Mouse (Mus musculus) intestine, embryonic 14.5 days (tissue): ENCODE results near the gene Pacs2. TPM values are rescaled to one million over a fixed set of nuclear protein-coding genes. Genes with fewer than 3 reads are reported as not detected.

Experiments
- ATAC-seq: fragments of 200-750 bp; cut with Nextera tagmentation; replicated peaks from 2 replicates; pipeline ENCODE4 v1.8.0; 2017; ENCODE audit warnings: low read depth, moderate number of reproducible peaks, moderate TSS enrichment, moderate library complexity; ENCODE audit not compliant: low FRiP score, low TSS enrichment
- DNase-seq: peaks from one replicate; pipeline ENCODE4 v3.0.0-alpha.2; 2018; ENCODE audit warnings: low spot score
- H3K27ac ChIP-seq: fragments of 300-500 bp; sonication (generic); 2 replicates; pipeline ENCODE4 v1.5.1; 2014; ENCODE audit warnings: low read depth, mild to moderate bottlenecking, control low read depth
- H3K27me3 ChIP-seq: fragments of 300-500 bp; sonication (generic); replicated peaks from 2 replicates; pipeline ENCODE4 v1.6.1; 2014; ENCODE audit warnings: low read length, control low read depth; ENCODE audit not compliant: control insufficient read depth, insufficient read depth
- H3K36me3 ChIP-seq: fragments of 300-500 bp; sonication (generic); 2 replicates; pipeline ENCODE4 v1.6.1; 2014; ENCODE audit warnings: low read length, control low read depth; ENCODE audit not compliant: control insufficient read depth, insufficient read depth
- H3K4me1 ChIP-seq: fragments of 300-500 bp; sonication (generic); replicated peaks from 2 replicates; pipeline ENCODE4 v1.6.1; 2014; ENCODE audit warnings: low read length, control low read depth, mixed read lengths; ENCODE audit not compliant: control insufficient read depth, insufficient read depth
- H3K4me2 ChIP-seq: fragments of 300-500 bp; sonication (generic); 2 replicates; pipeline ENCODE4 v1.6.1; 2014; ENCODE audit warnings: low read length
- H3K4me3 ChIP-seq: fragments of 300-500 bp; sonication (generic); 2 replicates; pipeline ENCODE4 v1.5.1; 2014; ENCODE audit warnings: low read depth, low read length, control low read depth, mixed read lengths
- H3K9ac ChIP-seq: fragments of 300-500 bp; sonication (generic); 2 replicates; pipeline ENCODE4 v1.6.1; 2014; ENCODE audit warnings: mild to moderate bottlenecking, low read length
- H3K9me3 ChIP-seq: fragments of 300-500 bp; sonication (generic); 2 replicates; pipeline ENCODE4 v1.6.1; 2016; ENCODE audit warnings: low read length, control low read depth; ENCODE audit not compliant: control insufficient read depth
- WGBS: fragments of 180-500 bp; shearing (Covaris S2); extraction: QIAGEN DNeasy Blood & Tissue Kit; methylation state at CpG from one replicate; pipeline ENCODE4 v1.1.7; 2014; 5-methylcytosine and 5-hydroxymethylcytosine counted together
- polyA plus RNA-seq: library from polyadenylated mRNA; unstranded; fragments of >200 nt; fragmentation: Nextera tagmentation; extraction: Ambion mirVana; gene quantifications from 2 replicates; pipeline ENCODE4 v1.2.1, GENCODE M21; 2014

Pacs2 gene
- polyA plus RNA-seq, 1 experiment from 2014 or later: 14.3 TPM

DNA sequence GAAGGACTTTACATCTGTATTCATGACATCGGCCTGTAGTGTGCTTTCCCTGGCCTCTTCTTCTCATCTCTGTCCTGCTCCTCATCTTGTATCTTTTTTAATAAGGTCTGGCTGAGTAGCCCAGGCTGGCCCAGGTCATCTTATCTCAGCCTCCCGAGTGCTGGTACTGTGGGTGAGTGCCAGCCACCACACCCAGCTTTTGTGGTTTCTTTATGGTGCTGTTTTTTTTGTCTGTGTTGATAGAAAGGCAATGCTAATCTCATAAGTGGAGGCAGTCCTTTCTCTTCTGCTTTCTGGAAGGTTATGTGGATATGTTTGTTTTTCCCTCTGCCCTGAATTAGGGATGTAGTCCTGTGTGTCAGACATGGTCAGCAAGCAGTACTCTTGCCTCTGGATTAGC, 28.2 kb downstream of the Pacs2 start:
- DNase-seq (no peak), ATAC-seq (no peak)
- Histone ChIP-seq H3K9me3 (no peaks in the 10 kb centered on the region), H3K4me1 (no peaks in the 10 kb centered on the region), H3K27ac (no peak overlapping the region), H3K9ac (no peak overlapping the region), H3K36me3 (peaks cover 16% of the 10 kb centered on the region; the same call in 1 of the 2 replicates), H3K4me3 (no peak overlapping the region), H3K27me3 (no peaks in the 10 kb centered on the region), H3K4me2 (no peak overlapping the region)
- 79% methylated on average over 2 of the region's 2 CpGs for WGBS

DNA sequence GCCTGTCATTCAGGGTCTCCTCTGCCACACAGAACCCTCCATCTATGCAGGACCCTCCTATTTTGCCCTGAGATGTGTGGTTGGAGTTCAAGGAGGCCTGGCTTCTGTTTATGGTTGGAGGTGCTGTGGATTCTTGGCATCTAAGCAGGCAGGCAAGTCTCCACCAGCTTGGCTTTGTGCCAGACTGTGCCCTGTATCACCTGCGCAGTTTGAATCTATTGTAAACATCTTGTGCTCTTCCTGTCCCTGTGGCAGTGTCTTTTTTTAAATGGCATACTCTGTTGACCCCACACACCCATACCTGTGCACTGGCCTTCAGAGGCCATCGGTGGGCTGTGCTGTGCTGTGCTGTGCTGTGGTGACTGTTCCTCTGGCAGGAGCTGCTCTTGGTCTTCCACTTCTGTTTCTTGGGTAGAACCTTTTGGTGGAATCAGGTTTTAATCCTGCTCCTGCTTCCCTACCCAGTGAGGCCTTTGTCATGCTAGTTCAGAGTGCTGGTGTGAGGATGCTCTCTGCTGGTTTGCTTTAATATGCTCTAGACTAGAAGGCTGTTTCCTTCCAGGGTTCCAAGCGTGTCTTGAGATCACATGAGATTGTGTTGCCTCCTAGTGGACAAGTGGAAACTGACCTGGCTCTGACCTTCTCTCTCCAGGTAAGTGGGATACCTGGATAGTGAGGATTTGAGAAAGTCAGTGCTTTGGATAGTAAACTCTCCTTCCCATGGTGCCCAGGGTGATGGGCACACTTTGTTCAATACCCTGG, 30.8 kb downstream of the Pacs2 start:
- no peaks in the 10 kb centered on the region for H3K4me1 ChIP-seq
- ATAC-seq: no peak
- no peaks in the 10 kb centered on the region for H3K27me3 ChIP-seq
- no peak overlapping the region for H3K27ac ChIP-seq
- H3K36me3 ChIP-seq: peaks cover 25% of the 10 kb centered on the region
- H3K9me3 ChIP-seq: no peaks in the 10 kb centered on the region
- H3K4me2 ChIP-seq: no peak overlapping the region
- DNase-seq: no peak
- H3K4me3 ChIP-seq: no peak overlapping the region
- 75% methylated on average over 3 of the region's 3 CpGs for WGBS
- no peak overlapping the region for H3K9ac ChIP-seq

DNA sequence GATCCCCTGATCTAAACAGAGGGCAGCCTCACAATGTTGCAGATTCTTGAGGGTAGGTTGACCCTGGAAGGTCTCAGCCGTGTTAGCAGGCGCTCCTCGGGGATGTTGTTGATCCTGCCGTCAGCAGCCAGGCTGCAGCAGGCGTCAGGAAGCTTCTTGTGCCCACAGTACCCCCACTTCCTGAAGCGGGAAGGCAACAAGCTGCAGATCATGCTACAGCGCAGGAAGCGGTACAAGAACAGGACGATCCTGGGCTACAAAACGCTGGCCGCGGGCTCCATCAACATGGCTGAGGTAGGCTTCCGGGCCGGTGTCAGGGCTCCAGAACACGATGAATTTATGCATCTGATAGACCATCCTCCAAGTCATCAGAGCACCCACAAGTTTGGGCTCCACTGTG, 32.6 kb downstream of the Pacs2 start:
- H3K4me1 ChIP-seq: peaks cover 8% of the 10 kb centered on the region
- ATAC-seq (no peak), DNase-seq (no peak)
- peaks cover 35% of the 10 kb centered on the region for H3K36me3 ChIP-seq
- no peaks in the 10 kb centered on the region for H3K9me3 ChIP-seq
- no peak overlapping the region for H3K4me2 ChIP-seq
- H3K27ac ChIP-seq: no peak overlapping the region
- no peaks in the 10 kb centered on the region for H3K27me3 ChIP-seq
- H3K4me3 ChIP-seq: no peak overlapping the region
- WGBS: 83% methylated on average over 15 of the region's 15 CpGs
- H3K9ac ChIP-seq: no peak overlapping the region

DNA sequence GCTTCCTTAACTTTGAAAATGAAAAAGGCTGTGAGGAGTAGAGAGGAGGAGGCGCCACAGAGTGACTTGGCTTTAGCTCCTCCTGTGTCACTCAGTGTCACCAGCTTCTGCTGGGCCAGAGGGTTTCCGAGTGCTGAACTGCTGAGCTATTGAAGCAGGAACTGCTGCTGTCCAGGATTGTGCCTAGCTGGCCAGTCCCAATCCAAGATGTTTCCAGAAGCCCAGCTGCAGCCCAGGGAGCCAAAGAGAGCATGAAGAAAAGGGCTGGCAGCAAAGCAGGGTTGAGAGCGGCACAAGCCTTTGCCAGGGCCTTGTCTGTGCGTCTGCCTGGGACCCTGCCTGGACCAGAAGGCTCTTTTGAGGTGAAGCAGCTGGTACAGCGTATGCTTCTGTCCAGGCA, 33.8 kb downstream of the Pacs2 start:
- peaks cover 9% of the 10 kb centered on the region for H3K4me1 ChIP-seq
- 91% methylated on average over 5 of the region's 5 CpGs for WGBS
- DNase-seq (no peak), ATAC-seq (no peak)
- H3K9ac ChIP-seq: no peak overlapping the region
- no peaks in the 10 kb centered on the region for H3K9me3 ChIP-seq
- H3K4me3 ChIP-seq: no peak overlapping the region
- H3K36me3 ChIP-seq: peaks cover 40% of the 10 kb centered on the region
- H3K27ac ChIP-seq: no peak overlapping the region
- H3K4me2 ChIP-seq: no peak overlapping the region
- no peaks in the 10 kb centered on the region for H3K27me3 ChIP-seq

- peaks cover 53% of the 10 kb centered on the region for H3K36me3 ChIP-seq
- H3K4me1 ChIP-seq: peaks cover 9% of the 10 kb centered on the region
- ATAC-seq: no peak
- 92% methylated on average over 9 of the region's 9 CpGs for WGBS
- H3K9me3 ChIP-seq: no peaks in the 10 kb centered on the region
- no peak overlapping the region for H3K4me2 ChIP-seq
- no peak overlapping the region for H3K4me3 ChIP-seq
- no peaks in the 10 kb centered on the region for H3K27me3 ChIP-seq
- DNase-seq: no peak
- no peak overlapping the region for H3K9ac ChIP-seq
- H3K27ac ChIP-seq: no peak overlapping the region
Measured at GRCm38 (mm10) chr12:113049836-113050235, 35.5 kb downstream of the Pacs2 start.

DNA sequence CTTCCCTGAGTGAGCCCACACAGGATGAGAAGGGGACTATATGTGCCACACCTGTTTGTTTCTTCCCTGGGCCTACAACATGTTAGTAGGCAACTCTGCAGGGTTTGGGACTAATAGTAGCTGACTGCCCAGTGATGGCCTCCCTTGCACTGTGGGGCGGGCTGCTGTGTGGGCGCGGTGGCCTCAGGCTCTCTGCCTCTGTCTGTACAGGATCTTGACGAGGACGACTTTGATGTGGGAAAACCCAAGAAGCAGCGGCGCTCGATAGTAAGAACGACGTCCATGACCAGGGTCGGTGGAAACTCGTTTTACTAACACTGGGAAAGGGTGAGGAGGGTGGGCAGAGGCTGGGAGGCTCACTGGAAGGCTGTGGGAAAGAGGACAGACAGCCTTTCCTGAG, 36.4 kb downstream of the Pacs2 start:
- Histone ChIP-seq H3K4me2 (no peak overlapping the region), H3K27ac (no peak overlapping the region), H3K4me3 (no peak overlapping the region), H3K9ac (no peak overlapping the region), H3K27me3 (no peaks in the 10 kb centered on the region), H3K36me3 (peaks cover 48% of the 10 kb centered on the region), H3K9me3 (no peaks in the 10 kb centered on the region), H3K4me1 (peaks cover 9% of the 10 kb centered on the region)
- 91% methylated on average over 12 of the region's 12 CpGs for WGBS
- no peak for DNase-seq
- no peak for ATAC-seq

DNA sequence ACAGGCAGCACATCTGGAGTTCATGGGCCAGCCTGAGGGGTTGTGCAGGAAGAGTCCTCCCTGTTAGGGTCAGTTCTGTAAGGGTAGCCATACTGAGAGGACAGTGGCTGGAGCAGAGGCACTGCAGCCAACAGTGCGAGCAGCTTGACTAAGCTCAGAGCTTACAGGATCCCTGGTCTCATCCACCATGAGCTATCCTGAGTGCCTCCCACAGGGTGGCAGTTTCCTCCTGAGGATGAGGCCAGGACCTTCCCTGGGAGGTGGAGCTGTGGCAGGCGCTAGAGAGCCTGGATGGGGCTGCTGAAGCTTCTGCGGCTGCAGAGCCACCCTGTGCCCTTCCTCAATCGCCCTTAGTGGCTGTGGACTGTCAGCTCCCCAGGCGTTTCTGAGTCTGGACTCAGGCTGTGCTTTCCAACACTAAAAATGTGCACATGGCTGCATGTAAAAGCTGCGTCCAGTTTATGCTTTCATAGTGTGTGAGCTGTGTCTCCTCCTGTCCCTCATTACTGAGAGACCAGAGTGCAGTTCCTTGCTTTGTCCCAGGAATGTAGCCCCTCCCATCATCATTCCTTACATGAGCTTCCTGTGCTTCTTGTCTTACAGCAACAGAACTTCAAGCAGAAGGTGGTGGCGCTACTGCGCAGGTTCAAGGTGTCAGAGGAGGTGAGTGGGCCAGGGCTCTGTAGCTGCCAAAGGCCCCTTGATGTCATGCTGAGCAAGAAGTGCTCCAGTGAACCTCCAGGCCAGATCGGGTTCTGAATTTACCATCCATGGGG, 37.5 kb downstream of the Pacs2 start:
- Histone ChIP-seq H3K9ac (no peak overlapping the region), H3K27ac (peak overlapping the region; percentile 54; the same call in 1 of the 2 replicates), H3K9me3 (no peaks in the 10 kb centered on the region), H3K4me3 (no peak overlapping the region), H3K27me3 (no peaks in the 10 kb centered on the region), H3K36me3 (peaks cover 50% of the 10 kb centered on the region), H3K4me2 (no peak overlapping the region), H3K4me1 (peaks cover 9% of the 10 kb centered on the region)
- WGBS: 26% methylated on average over 9 of the region's 9 CpGs
- no peak for DNase-seq
- peak; percentile 36; the same call in 1 of the 2 replicates for ATAC-seq

- 92% methylated on average over 8 of the region's 8 CpGs for WGBS
Measured at GRCm38 (mm10) chr12:113056089-113056488, 41.8 kb downstream of the Pacs2 start.

More at GRCm38 (mm10) chr12:113056089-113056488, 41.8 kb downstream of the Pacs2 start:
- Histone ChIP-seq H3K4me3 (no peak overlapping the region), H3K4me2 (no peak overlapping the region), H3K4me1 (peaks cover 8% of the 10 kb centered on the region), H3K9me3 (no peaks in the 10 kb centered on the region), H3K27ac (no peak overlapping the region), H3K27me3 (no peaks in the 10 kb centered on the region), H3K36me3 (peaks cover 53% of the 10 kb centered on the region), H3K9ac (no peak overlapping the region)
- ATAC-seq: no peak
- no peak for DNase-seq
